In the genomic region with DNA sequence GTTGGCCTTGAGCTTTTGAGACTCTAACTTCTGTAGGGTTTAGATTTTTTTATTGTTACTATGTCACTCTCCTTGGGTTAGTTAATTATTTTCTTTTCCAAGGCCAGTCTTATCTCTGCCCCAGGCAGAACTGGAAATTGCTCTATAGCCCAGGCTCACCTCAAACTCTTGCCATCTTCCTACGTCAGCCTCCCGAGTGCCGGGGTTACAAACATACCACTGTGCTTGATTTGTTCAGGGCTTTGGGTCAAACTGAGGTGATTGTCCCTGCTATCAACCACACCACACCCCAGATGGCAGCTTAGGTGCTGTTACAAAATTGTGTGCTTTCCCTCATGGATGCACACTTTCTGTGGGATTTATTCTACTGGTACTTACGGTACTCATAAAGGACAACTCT, we compare ENCODE assay signal across 17 mouse cellular contexts. TPM values are rescaled to one million over a fixed set of nuclear protein-coding genes. Genes with fewer than 3 reads are reported as not detected.
A peak's percentile ranks its signal among the peaks of the same experiment; 100 is the strongest.
DNase-seq lines count a peak whose midpoint lies in the region; ATAC-seq lines count a peak whose summit lies in the region.
"Had no signal": no experiment of that assay in that cellular context is flagged by ENCODE, and none has a peak within 500 bp of the region (broad histone marks: within the 10 kb centered on the region; RNA-seq: fewer than 3 reads in every experiment).

No protein-coding gene starts in this region.

- 0 out of 2 replicates have a peak, but pooled peaks cover 4% of the 10 kb centered on the region for H3K36me3 ChIP-seq in heart, embryonic 11.5 days (ENCODE audit: control insufficient read depth, insufficient read depth, low read length)
- H3K36me3 ChIP-seq in intestine, embryonic 16.5 days (ENCODE audit: control insufficient read depth, insufficient read depth, low read length), result peaks cover 5% of the 10 kb centered on the region
- H3K36me3 ChIP-seq in liver, embryonic 13.5 days, result peaks cover 20% of the 10 kb centered on the region
- H3K36me3 ChIP-seq in stomach, embryonic 16.5 days (ENCODE audit: control insufficient read depth, insufficient read depth, low read length), result 0 out of 2 replicates have a peak, but pooled peaks cover 2% of the 10 kb centered on the region
- H3K36me3 ChIP-seq in hindbrain, embryonic 12.5 days, result 0 out of 2 replicates have a peak, but pooled peaks cover 3% of the 10 kb centered on the region

- H3K9ac ChIP-seq in heart, embryonic 11.5 days (ENCODE audit: low read depth, low read length), result no peak overlapping the region
- H3K9ac ChIP-seq in intestine, embryonic 16.5 days (ENCODE audit: low read depth, low read length), result no peak overlapping the region
- H3K9ac ChIP-seq in liver, embryonic 13.5 days, result no peak overlapping the region
- H3K9ac ChIP-seq in stomach, embryonic 16.5 days (ENCODE audit: low read length), result no peak overlapping the region
- H3K9ac ChIP-seq in hindbrain, embryonic 12.5 days, result no peak overlapping the region
- H3K9ac ChIP-seq: embryonic facial prominence, embryonic 12.5 days had no signal

- no peak for ATAC-seq in heart, embryonic 11.5 days (replicated peaks; ENCODE audit: insufficient number of reproducible peaks, low FRiP score, low TSS enrichment)
- peak; percentile 99 for ATAC-seq in intestine, embryonic 16.5 days
- peak; percentile 67 for ATAC-seq in liver, embryonic 13.5 days (ENCODE audit: low read depth)
- ATAC-seq in stomach, embryonic 16.5 days (ENCODE audit: insufficient read depth, low FRiP score), result peak; percentile 81; the same call in 1 of the 2 replicates
- ATAC-seq in hindbrain, embryonic 12.5 days (ENCODE audit: low FRiP score), result no peak
- ATAC-seq: forebrain, embryonic 14.5 days had no signal

- no peaks in the 10 kb centered on the region for H3K27me3 ChIP-seq in heart, embryonic 11.5 days (ENCODE audit: control insufficient read depth, insufficient read depth, low read length)
- H3K27me3 ChIP-seq in intestine, embryonic 16.5 days (replicated peaks; ENCODE audit: control insufficient read depth, insufficient read depth, low read length), result no peaks in the 10 kb centered on the region
- no peaks in the 10 kb centered on the region for H3K27me3 ChIP-seq in liver, embryonic 13.5 days
- no peaks in the 10 kb centered on the region for H3K27me3 ChIP-seq in stomach, embryonic 16.5 days (ENCODE audit: control insufficient read depth, insufficient read depth, low read length)
- H3K27me3 ChIP-seq in hindbrain, embryonic 12.5 days, result no peaks in the 10 kb centered on the region
- H3K27me3 ChIP-seq: CH12.LX; embryonic facial prominence, embryonic 12.5 days had no signal

- peaks cover 20% of the 10 kb centered on the region for H3K4me1 ChIP-seq in heart, embryonic 11.5 days (ENCODE audit: control insufficient read depth, insufficient read depth, low read length)
- peaks cover 11% of the 10 kb centered on the region; the same call in 1 of the 2 replicates for H3K4me1 ChIP-seq in intestine, embryonic 16.5 days (ENCODE audit: control insufficient read depth, insufficient read depth, low read length)
- peaks cover 35% of the 10 kb centered on the region for H3K4me1 ChIP-seq in liver, embryonic 13.5 days (replicated peaks)
- no peaks in the 10 kb centered on the region; the same call in 1 of the 2 replicates for H3K4me1 ChIP-seq in stomach, embryonic 16.5 days (ENCODE audit: control insufficient read depth, insufficient read depth, low read length)
- peaks cover 3% of the 10 kb centered on the region; the same call in 1 of the 2 replicates for H3K4me1 ChIP-seq in hindbrain, embryonic 12.5 days

- peak; percentile 61 for DNase-seq in heart, adult 11 months
- no peak for DNase-seq in liver, embryonic 13.5 days
- DNase-seq in right cerebral cortex, postnatal 25 days, result no peak
- DNase-seq: cerebellum, postnatal 10 days; gastrocnemius, postnatal 36 days; left cerebral cortex, postnatal 4 days; lung, adult 18-20 months; retina, postnatal 1 day had no signal

- WGBS in heart, embryonic 11.5 days (ENCODE audit: insufficient replicate concordance), result 62% methylated on average over 4 of the region's 4 CpGs
- WGBS in intestine, embryonic 16.5 days, result 61% methylated on average over 4 of the region's 4 CpGs
- WGBS in liver, embryonic 13.5 days (ENCODE audit: insufficient replicate concordance), result 71% methylated on average over 4 of the region's 4 CpGs
- 60% methylated on average over 4 of the region's 4 CpGs for WGBS in stomach, embryonic 16.5 days
- 82% methylated on average over 4 of the region's 4 CpGs for WGBS in hindbrain, embryonic 12.5 days

- no peak overlapping the region for H3K4me2 ChIP-seq in heart, embryonic 11.5 days
- H3K4me2 ChIP-seq in intestine, embryonic 16.5 days (ENCODE audit: low read depth, low read length), result peak overlapping the region; percentile 8; the same call in 1 of the 2 replicates
- H3K4me2 ChIP-seq in liver, embryonic 13.5 days, result no peak overlapping the region
- H3K4me2 ChIP-seq in stomach, embryonic 16.5 days (ENCODE audit: low read depth, low read length), result 0 out of 2 replicates have a peak overlapping the region, but pooled peaks have one; percentile 2
- no peak overlapping the region for H3K4me2 ChIP-seq in hindbrain, embryonic 12.5 days (replicated peaks)
- H3K4me2 ChIP-seq: embryonic facial prominence, embryonic 12.5 days had no signal

- no peak overlapping the region for H3K4me3 ChIP-seq in heart, embryonic 11.5 days (ENCODE audit: low read depth, low read length)
- H3K4me3 ChIP-seq in intestine, embryonic 16.5 days (ENCODE audit: low read length), result no peak overlapping the region
- no peak overlapping the region for H3K4me3 ChIP-seq in liver, embryonic 13.5 days (replicated peaks)
- no peak overlapping the region for H3K4me3 ChIP-seq in stomach, embryonic 16.5 days (replicated peaks; ENCODE audit: low read length)
- no peak overlapping the region for H3K4me3 ChIP-seq in hindbrain, embryonic 12.5 days
- H3K4me3 ChIP-seq: embryonic facial prominence, embryonic 12.5 days; hindbrain, embryonic 10.5 days had no signal

- H3K27ac ChIP-seq in heart, embryonic 11.5 days (ENCODE audit: low read depth, low read length), result no peak overlapping the region
- peak overlapping the region; percentile 72 for H3K27ac ChIP-seq in intestine, embryonic 16.5 days (ENCODE audit: low read length)
- peak overlapping the region; percentile 50; the same call in 1 of the 2 replicates for H3K27ac ChIP-seq in liver, embryonic 13.5 days
- H3K27ac ChIP-seq in stomach, embryonic 16.5 days (ENCODE audit: low read length), result peak overlapping the region; percentile 9
- H3K27ac ChIP-seq in hindbrain, embryonic 12.5 days, result no peak overlapping the region
- H3K27ac ChIP-seq: embryonic facial prominence, embryonic 12.5 days; hindbrain, embryonic 10.5 days; kidney, postnatal 0 days had no signal

- no peaks in the 10 kb centered on the region for H3K9me3 ChIP-seq in heart, embryonic 11.5 days (replicated peaks; ENCODE audit: control insufficient read depth, low read length)
- H3K9me3 ChIP-seq in intestine, embryonic 16.5 days (ENCODE audit: control insufficient read depth, low read length), result no peaks in the 10 kb centered on the region
- no peaks in the 10 kb centered on the region for H3K9me3 ChIP-seq in liver, embryonic 13.5 days (replicated peaks)
- no peaks in the 10 kb centered on the region for H3K9me3 ChIP-seq in stomach, embryonic 16.5 days (replicated peaks; ENCODE audit: control insufficient read depth, low read length)
- H3K9me3 ChIP-seq in hindbrain, embryonic 12.5 days (replicated peaks), result no peaks in the 10 kb centered on the region
- H3K9me3 ChIP-seq: embryonic facial prominence, embryonic 12.5 days; hindbrain, embryonic 10.5 days had no signal

RNA-seq across cellular contexts. Expression of a gene that starts 44.3 kb away (rescaled TPM):
- 261 and 271 TPM in 2 replicates for polyA plus RNA-seq in heart, embryonic 11.5 days (2014; fragmentation: Nextera tagmentation; extraction: Ambion mirVana)
- 244 and 262 TPM in 2 replicates for polyA plus RNA-seq in intestine, embryonic 16.5 days (2015; fragmentation: Nextera tagmentation; extraction: Ambion mirVana)
- polyA plus RNA-seq in liver, embryonic 13.5 days (2015; fragmentation: Nextera tagmentation; extraction: Ambion mirVana), result 181 and 214 TPM in 2 replicates
- 138 and 151 TPM in 2 replicates for polyA plus RNA-seq in stomach, embryonic 16.5 days (2015; fragmentation: Nextera tagmentation; extraction: Ambion mirVana)
- polyA plus RNA-seq in hindbrain, embryonic 12.5 days (2016; fragmentation: Nextera tagmentation; extraction: Ambion mirVana), result 76.2 and 79.3 TPM in 2 replicates

RNA-seq across cellular contexts. Expression of a gene that starts 44.4 kb away (rescaled TPM):
- polyA plus RNA-seq in heart, embryonic 11.5 days (2014; fragmentation: Nextera tagmentation; extraction: Ambion mirVana), result 84.6 and 98.0 TPM in 2 replicates
- polyA plus RNA-seq in intestine, embryonic 16.5 days (2015; fragmentation: Nextera tagmentation; extraction: Ambion mirVana), result 82.1 and 93.0 TPM in 2 replicates
- polyA plus RNA-seq in liver, embryonic 13.5 days (2015; fragmentation: Nextera tagmentation; extraction: Ambion mirVana), result 37.0 and 44.6 TPM in 2 replicates
- polyA plus RNA-seq in stomach, embryonic 16.5 days (2015; fragmentation: Nextera tagmentation; extraction: Ambion mirVana), result 66.4 and 73.8 TPM in 2 replicates
- 105 and 109 TPM in 2 replicates for polyA plus RNA-seq in hindbrain, embryonic 12.5 days (2016; fragmentation: Nextera tagmentation; extraction: Ambion mirVana)

Comparison
In these comparisons a context has a peak if more than half of its experiments do, and no peak if none do; other contexts are left out.
1. ATAC-seq: peak in intestine, embryonic 16.5 days (single experiment), liver, embryonic 13.5 days (single experiment) and stomach, embryonic 16.5 days (single experiment); none in heart, embryonic 11.5 days (single experiment) and hindbrain, embryonic 12.5 days (single experiment).
2. H3K27ac ChIP-seq: peak in intestine, embryonic 16.5 days (single experiment), liver, embryonic 13.5 days (single experiment) and stomach, embryonic 16.5 days (single experiment); none in heart, embryonic 11.5 days (single experiment) and hindbrain, embryonic 12.5 days (single experiment).
3. H3K4me2 ChIP-seq: peak in intestine, embryonic 16.5 days (single experiment) and stomach, embryonic 16.5 days (single experiment); none in heart, embryonic 11.5 days (single experiment), liver, embryonic 13.5 days (single experiment) and hindbrain, embryonic 12.5 days (single experiment).